Mouse (Mus musculus) CH12.LX (cell line): Measurements from ENCODE around the gene Serpinb1a.

Experiments
- CTCF ChIP-seq, 2 experiments: IDR thresholded peaks in 1 of 2; conservative IDR thresholded peaks in 1 of 2; 2 replicates each; pipeline ENCODE4 v1.5.1; 2011 to 2012; ENCODE audit warnings: low read depth in 2 of 2, low read length in 2 of 2, improper control_type of control experiment in 1 of 2, inconsistent platforms in 1 of 2, mild to moderate bottlenecking in 1 of 2, moderate library complexity in 1 of 2
- NRF1 ChIP-seq: IDR thresholded peaks from 2 replicates; pipeline ENCODE4 v1.6.1; 2014; ENCODE audit warnings: low read depth, mild to moderate bottlenecking, inconsistent platforms, low read length, improper control_type of control experiment, moderate library complexity

DNA sequence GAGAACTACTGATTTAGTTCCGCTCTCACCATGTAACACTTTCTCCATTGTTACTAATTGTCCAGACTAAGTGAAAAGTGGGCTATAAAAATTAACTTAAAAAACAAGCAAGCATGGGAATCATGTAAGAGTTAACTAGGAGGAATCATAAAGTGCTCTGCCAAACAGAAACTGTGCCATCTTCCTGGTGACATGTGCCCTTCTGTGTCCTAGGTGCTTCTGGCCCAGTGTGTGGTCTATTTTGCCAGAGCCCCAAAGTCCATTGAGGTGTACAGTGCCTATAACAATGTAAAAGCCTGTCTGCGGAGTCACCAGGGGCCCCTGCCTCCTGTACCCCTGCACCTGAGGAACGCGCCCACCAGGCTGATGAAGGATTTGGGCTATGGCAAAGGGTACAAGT lies 29.3 kb downstream of the Serpinb1a start:
- no peak for TF ChIP-seq CTCF (conservative IDR thresholded peaks at IDR 0.05 in 1 of 2, IDR thresholded peaks at IDR 0.05 in 1 of 2; ENCODE audit: low read depth in 2 of 2, low read length in 2 of 2)
- no peak for TF ChIP-seq NRF1
